Mouse (Mus musculus): ENCODE measurements at regions not wholly inside any gene's neighbourhood (a gene's known extent, or its start where the extent isn't known, plus 50 kb on each side); places are given as distances from the start of the nearest gene placed in this dataset.
A peak's percentile ranks its signal among the peaks of the same experiment; 100 is the strongest.
"Not testable (repeated sequence)": the region's sequence is repeated elsewhere in the genome, so short reads cannot be mapped to it uniquely, and the experiment has no call there.

GRCm38 (mm10) chr4:93567487-93568259 lies 232.4 kb upstream of the Tusc1 start:
- DNase-seq = no peak

GRCm38 (mm10) chr4:93555787-93556760 lies 220.8 kb upstream of the Tusc1 start:
- DNase-seq = no peak

- not testable (repeated sequence) for DNase-seq
These were observed 219.9 kb upstream of the Tusc1 start for GRCm38 (mm10) chr4:93555181-93555580.

- DNase-seq = no peak
These were observed 217.3 kb upstream of the Tusc1 start for GRCm38 (mm10) chr4:93552489-93553160.

GRCm38 (mm10) chr4:93551086-93551485 lies 215.8 kb upstream of the Tusc1 start:
- DNase-seq = peak; percentile 2 to 3

GRCm38 (mm10) chr4:93540588-93540987 lies 205.3 kb upstream of the Tusc1 start:
- no peak for DNase-seq

- DNase-seq = no peak
These were observed 192.1 kb upstream of the Tusc1 start for GRCm38 (mm10) chr4:93527382-93527781.

- no peak for DNase-seq
These were observed 185.3 kb upstream of the Tusc1 start for GRCm38 (mm10) chr4:93520454-93521100.

GRCm38 (mm10) chr4:93518925-93519324 lies 183.6 kb upstream of the Tusc1 start:
- no peak for DNase-seq

- no peak for DNase-seq
These were observed 175.5 kb upstream of the Tusc1 start for GRCm38 (mm10) chr4:93510771-93511170.

- DNase-seq = no peak
These were observed 161.6 kb upstream of the Tusc1 start for GRCm38 (mm10) chr4:93496871-93497270.

- no peak for DNase-seq
These were observed 159.0 kb upstream of the Tusc1 start for GRCm38 (mm10) chr4:93494319-93494718.

GRCm38 (mm10) chr4:93493905-93494304 lies 158.6 kb upstream of the Tusc1 start:
- DNase-seq = no peak

- no peak for DNase-seq
These were observed 158.0 kb upstream of the Tusc1 start for GRCm38 (mm10) chr4:93493326-93493725.

GRCm38 (mm10) chr4:93488570-93488969 lies 153.3 kb upstream of the Tusc1 start:
- no peak for DNase-seq

- no peak for DNase-seq
These were observed 151.1 kb upstream of the Tusc1 start for GRCm38 (mm10) chr4:93486455-93486854.

GRCm38 (mm10) chr4:93481247-93481646 lies 145.9 kb upstream of the Tusc1 start:
- DNase-seq = no peak

- DNase-seq = no peak
These were observed 142.0 kb upstream of the Tusc1 start for GRCm38 (mm10) chr4:93477189-93477767.

GRCm38 (mm10) chr4:93467998-93468397 lies 132.7 kb upstream of the Tusc1 start:
- DNase-seq = no peak

GRCm38 (mm10) chr4:93467424-93467823 lies 132.1 kb upstream of the Tusc1 start:
- no peak for DNase-seq

GRCm38 (mm10) chr4:93451357-93451756 lies 116.0 kb upstream of the Tusc1 start:
- no peak for DNase-seq

GRCm38 (mm10) chr4:93450831-93451230 lies 115.5 kb upstream of the Tusc1 start:
- no peak for DNase-seq
